Mouse (Mus musculus): ENCODE results near the gene Cpe. TPM values are rescaled to one million over a fixed set of nuclear protein-coding genes. Genes with fewer than 3 reads are reported as not detected.

Gene Cpe
- polyA plus RNA-seq, 1 experiment from 2014 or later = 498 TPM

DNA sequence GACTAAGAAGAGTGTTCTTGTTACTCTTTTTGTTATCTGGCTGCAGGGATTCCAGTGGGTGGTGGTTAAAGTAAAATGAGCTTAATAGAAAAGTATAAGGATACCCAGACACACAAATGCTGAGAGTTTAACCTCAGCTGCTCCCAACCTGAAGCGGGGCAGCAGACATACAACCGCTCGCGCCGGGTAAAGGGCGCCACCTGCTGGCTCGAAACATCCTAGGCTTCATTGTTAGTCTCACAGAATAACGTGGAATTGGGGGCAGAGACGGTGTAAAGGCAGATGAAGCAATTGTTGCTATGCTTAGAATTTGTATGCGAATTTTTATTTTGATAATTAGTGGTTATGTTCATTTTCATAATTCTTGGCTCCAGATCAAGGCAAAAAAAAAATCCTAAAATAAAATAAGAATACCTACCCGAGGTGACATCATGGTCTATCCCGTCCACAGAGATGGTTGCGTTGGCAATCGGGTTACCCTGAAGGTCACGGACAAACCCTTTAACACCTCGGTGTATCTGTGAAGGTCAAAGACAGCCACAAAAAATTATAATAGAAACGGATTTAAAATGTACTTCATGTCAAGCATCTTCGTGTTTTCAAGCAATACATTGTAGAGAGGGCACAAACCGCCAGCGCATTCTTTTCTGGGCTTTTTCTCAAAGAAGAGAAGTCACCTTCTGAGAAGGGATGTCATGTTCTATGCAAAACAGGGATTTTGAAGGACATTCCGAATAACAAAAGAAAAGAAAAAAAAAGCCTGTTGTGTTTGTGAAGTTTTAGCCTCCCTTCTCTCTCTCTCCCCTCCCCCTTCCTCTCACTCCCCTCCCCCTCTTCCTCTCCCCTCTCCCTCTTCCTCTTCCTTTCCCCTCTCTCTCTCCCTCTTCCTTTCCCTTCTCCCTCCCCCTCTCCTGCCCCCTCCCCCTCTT lies 95.5 kb downstream of the Cpe start:
- Histone ChIP-seq H3K36me3 (peaks cover 22% of the 10 kb centered on the region), H3K4me2 (replicated peaks) (no peak overlapping the region), H3K27me3 (no peaks in the 10 kb centered on the region), H3K9me3 (no peaks in the 10 kb centered on the region), H3K27ac (replicated peaks) (no peak overlapping the region), H3K4me3 (no peak overlapping the region), H3K9ac (replicated peaks) (no peak overlapping the region), H3K4me1 (no peaks in the 10 kb centered on the region)
- 48% methylated on average over 21 of the region's 21 CpGs for WGBS
- peak; percentile 74 for ATAC-seq (replicated peaks)

DNA sequence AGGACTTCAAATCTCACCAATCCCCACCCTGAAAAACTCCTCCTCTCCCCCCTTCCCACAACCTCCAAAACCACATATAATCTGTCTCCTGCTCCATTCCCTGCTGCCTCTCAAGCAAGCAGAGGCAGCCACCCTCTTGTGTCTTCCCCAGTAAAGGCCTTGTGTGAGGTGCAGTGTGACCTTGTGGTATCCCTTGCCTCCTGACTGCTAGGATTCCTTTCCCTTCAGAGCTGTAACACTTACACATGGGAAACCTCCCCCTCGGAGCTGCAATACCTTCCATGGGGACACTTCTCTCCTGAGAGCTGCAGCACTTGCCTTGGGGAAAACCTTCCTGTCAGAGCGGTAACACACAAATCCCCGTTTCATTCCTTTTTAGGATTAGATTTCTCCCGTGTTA lies 96.5 kb downstream of the Cpe start:
- WGBS = 78% methylated on average over 4 of the region's 4 CpGs
- H3K27me3 ChIP-seq = no peaks in the 10 kb centered on the region

DNA sequence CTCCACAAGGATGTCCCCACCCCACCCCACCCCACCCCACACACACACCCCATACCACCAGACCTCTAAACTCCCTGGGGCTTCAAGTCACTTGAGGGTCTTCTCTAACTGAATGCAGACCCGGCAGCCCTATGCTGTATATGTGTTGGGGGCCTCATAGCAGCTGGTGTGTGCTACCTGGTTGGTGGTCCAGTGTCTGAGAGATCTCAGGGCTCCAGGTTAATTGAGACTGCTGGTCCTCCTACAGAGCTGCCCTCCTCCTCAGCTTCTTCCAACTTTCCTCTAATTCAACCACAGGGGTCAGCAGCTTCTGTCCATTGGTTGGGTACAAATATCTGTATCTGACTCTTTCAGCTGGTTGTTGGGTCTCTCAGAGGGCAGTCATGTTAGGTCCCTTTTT lies 102.4 kb downstream of the Cpe start:
- H3K27me3 ChIP-seq = no peaks in the 10 kb centered on the region
- H3K4me3 ChIP-seq = no peak overlapping the region
- H3K9ac ChIP-seq (replicated peaks) = no peak overlapping the region
- H3K36me3 ChIP-seq = peaks cover 19% of the 10 kb centered on the region
- WGBS = 100% methylated on average over 1 of the region's 1 CpGs
- no peaks in the 10 kb centered on the region for H3K4me1 ChIP-seq
- H3K4me2 ChIP-seq (replicated peaks) = no peak overlapping the region
- no peaks in the 10 kb centered on the region for H3K9me3 ChIP-seq
- no peak for ATAC-seq (replicated peaks)
- no peak overlapping the region for H3K27ac ChIP-seq (replicated peaks)

More for the DNA sequence above, 96.5 kb downstream of the Cpe start:
- H3K27ac ChIP-seq (replicated peaks) = no peak overlapping the region
- H3K9me3 ChIP-seq = no peaks in the 10 kb centered on the region
- ATAC-seq (replicated peaks) = no peak
- H3K36me3 ChIP-seq = peaks cover 21% of the 10 kb centered on the region
- H3K9ac ChIP-seq (replicated peaks) = no peak overlapping the region
- no peak overlapping the region for H3K4me2 ChIP-seq (replicated peaks)
- no peak overlapping the region for H3K4me3 ChIP-seq
- no peaks in the 10 kb centered on the region for H3K4me1 ChIP-seq

DNA sequence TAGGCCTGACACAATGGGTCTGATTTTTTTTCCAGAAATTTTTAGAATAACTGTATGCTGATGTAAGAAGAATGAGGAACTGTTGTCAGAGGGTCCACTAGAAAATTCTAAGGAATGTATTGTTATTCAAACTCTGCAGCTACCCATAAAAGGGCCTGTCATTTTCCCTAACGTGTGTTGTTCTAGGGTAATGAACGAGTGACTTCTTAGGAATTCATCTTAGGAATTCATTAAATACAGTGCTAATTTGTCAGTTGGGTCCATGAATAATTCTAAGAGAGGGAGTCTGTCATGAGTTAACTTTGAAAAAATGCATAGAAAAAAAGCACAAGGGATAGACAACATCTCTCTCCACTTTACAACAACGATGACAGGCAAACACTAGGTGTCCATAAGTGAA lies 110.0 kb downstream of the Cpe start:
- 23% methylated on average over 3 of the region's 3 CpGs for WGBS
- Histone ChIP-seq H3K36me3 (no peaks in the 10 kb centered on the region), H3K4me2 (replicated peaks) (no peak overlapping the region), H3K4me1 (no peaks in the 10 kb centered on the region), H3K9ac (replicated peaks) (no peak overlapping the region), H3K4me3 (no peak overlapping the region), H3K27ac (replicated peaks) (no peak overlapping the region), H3K27me3 (no peaks in the 10 kb centered on the region), H3K9me3 (no peaks in the 10 kb centered on the region)
- no peak for ATAC-seq (replicated peaks)

DNA sequence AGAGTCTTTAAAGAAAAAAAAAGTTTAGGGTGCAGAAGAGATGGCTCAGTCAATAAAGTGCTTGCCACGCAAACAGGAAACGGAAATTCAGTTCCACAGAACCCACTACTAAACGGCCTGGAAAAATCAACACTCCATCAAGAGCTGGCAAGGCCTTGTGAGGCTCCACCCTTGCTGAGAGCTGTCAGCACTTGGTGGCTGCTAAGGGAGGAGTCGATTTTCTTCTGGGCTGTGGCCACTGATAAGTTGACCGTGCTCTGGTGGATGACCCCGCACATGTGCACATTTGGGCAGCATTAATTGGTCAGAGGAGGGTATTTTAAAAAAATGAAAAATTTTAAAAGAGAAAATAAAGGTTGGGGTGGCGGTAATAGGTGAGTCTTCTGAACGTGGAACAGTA lies 114.6 kb downstream of the Cpe start:
- no peak overlapping the region for H3K9ac ChIP-seq (replicated peaks)
- ATAC-seq (replicated peaks) = no peak
- no peaks in the 10 kb centered on the region for H3K27me3 ChIP-seq
- no peak overlapping the region for H3K4me2 ChIP-seq (replicated peaks)
- H3K4me1 ChIP-seq = no peaks in the 10 kb centered on the region
- no peaks in the 10 kb centered on the region for H3K36me3 ChIP-seq
- WGBS = 87% methylated on average over 8 of the region's 8 CpGs
- H3K9me3 ChIP-seq = no peaks in the 10 kb centered on the region
- H3K27ac ChIP-seq (replicated peaks) = no peak overlapping the region
- no peak overlapping the region for H3K4me3 ChIP-seq

DNA sequence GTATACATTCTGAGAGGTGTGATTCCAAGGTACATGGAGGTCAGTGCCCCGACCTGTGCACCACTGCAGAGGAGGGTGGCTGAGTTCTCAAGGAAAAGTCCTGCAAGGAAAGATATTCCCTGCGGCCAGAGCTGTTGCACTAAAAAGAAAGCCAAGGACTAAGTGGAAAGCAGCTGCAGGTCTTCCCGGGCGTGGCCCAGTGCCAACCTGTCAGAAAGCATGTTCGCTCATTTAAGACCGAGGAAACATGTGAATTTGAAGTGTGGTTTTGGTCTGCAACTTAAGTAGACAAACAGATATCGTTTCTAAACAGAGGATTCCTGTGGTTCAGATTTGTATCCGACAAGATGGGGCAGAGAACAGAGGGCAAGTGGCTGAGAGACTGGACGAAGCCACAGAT lies 117.9 kb downstream of the Cpe start:
- Histone ChIP-seq H3K4me1 (no peaks in the 10 kb centered on the region), H3K4me2 (replicated peaks) (no peak overlapping the region), H3K27ac (replicated peaks) (no peak overlapping the region), H3K27me3 (no peaks in the 10 kb centered on the region), H3K9me3 (no peaks in the 10 kb centered on the region), H3K36me3 (no peaks in the 10 kb centered on the region), H3K4me3 (no peak overlapping the region), H3K9ac (replicated peaks) (no peak overlapping the region)
- no peak for ATAC-seq (replicated peaks)
- 85% methylated on average over 9 of the region's 9 CpGs for WGBS

DNA sequence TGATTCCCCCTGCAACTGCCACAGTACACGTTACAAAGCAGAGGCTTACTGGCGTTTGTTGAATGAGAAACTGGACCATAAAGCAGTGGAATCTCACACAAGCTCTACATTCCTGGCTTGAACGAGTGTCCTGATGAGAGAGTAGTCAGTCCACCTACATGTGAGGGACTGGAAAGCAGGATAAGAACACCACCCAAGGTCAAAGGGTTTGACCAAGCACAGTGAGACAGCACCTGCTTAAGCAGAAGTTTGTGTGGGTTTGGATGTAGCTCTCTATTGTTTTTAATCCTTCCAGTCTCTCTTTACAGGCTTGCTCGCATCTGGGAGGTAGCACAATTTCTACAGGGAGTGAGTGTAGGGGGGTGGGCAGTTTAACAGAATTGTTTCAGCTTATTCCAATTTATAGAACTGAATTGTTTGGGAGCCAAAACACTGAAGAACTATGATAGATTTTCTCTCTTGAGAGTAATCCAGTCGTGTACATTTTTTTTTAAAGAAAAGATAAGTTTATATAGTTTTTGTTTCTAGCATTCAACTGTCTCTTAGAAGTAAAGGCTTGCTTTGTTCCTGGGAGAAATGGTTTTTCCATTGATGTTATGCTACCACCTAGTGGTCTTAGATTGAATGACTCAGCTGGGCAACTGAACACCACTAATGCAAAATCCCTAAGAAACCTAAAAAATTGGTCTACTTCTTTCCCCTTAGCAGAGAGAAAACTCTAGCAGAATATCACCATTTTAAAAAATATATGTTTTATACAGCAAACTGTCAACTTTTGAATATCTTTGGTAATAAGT lies 144.6 kb downstream of the Cpe start:
- Histone ChIP-seq H3K27me3 (no peaks in the 10 kb centered on the region), H3K4me2 (replicated peaks) (no peak overlapping the region), H3K27ac (replicated peaks) (no peak overlapping the region), H3K4me1 (no peaks in the 10 kb centered on the region), H3K4me3 (no peak overlapping the region), H3K9ac (replicated peaks) (no peak overlapping the region), H3K36me3 (no peaks in the 10 kb centered on the region), H3K9me3 (no peaks in the 10 kb centered on the region)
- ATAC-seq (replicated peaks) = peak; percentile 85
- WGBS = 22% methylated on average over 5 of the region's 5 CpGs

DNA sequence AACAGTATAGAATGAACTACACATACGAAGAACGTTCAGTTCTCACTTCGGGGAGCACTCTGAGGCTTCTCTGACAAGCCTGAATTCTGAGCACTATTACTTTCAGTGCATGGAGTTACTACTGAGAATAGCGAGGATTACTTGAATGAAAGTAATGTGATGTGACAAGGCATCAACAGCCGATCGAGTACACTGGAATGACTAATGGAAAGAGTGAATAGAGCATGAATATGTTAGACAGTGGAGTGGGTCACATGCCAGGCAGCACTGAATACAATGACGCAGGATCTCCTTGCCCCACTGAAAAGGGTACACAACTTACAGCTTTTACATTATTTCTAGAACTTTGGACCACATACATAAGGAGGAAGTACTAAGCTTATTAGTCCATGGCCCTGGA lies 149.4 kb downstream of the Cpe start:
- Histone ChIP-seq H3K36me3 (no peaks in the 10 kb centered on the region), H3K27me3 (no peaks in the 10 kb centered on the region), H3K9me3 (no peaks in the 10 kb centered on the region), H3K4me3 (no peak overlapping the region), H3K27ac (replicated peaks) (no peak overlapping the region), H3K4me1 (no peaks in the 10 kb centered on the region), H3K9ac (replicated peaks) (no peak overlapping the region), H3K4me2 (replicated peaks) (no peak overlapping the region)
- ATAC-seq (replicated peaks) = no peak
- 57% methylated on average over 7 of the region's 7 CpGs for WGBS

Other genes with a start within 250 kb of the Cpe start
- 130 and 142 TPM in 2 replicates for gene Msmo1, start 40.7 kb upstream of the Cpe start, polyA plus RNA-seq (2015; fragmentation: Nextera tagmentation; extraction: Ambion mirVana)
- 41.7 and 42.3 TPM in 2 replicates for gene Klhl2, start 157.0 kb upstream of the Cpe start, polyA plus RNA-seq (2015; fragmentation: Nextera tagmentation; extraction: Ambion mirVana)

Data from forebrain, embryonic 15.5 days (tissue).